Mouse (Mus musculus): ENCODE data around the gene Fam76a.

Fam76a gene

GRCm38 (mm10) chr4:132922558-132923008 is at the start of gene Fam76a:
Gene Fam76a (minus strand): TSS chr4:132922558.
- DNase-seq = peak; percentile 100

- DNase-seq = no peak
Observed at GRCm38 (mm10) chr4:132972101-132972500, 49.7 kb upstream of the Fam76a start.

GRCm38 (mm10) chr4:132971601-132972000 is 49.2 kb upstream of the Fam76a start:
- DNase-seq = peak in 1 of 2 experiments; percentile 21

GRCm38 (mm10) chr4:132968105-132968938 is 46.0 kb upstream of the Fam76a start:
- peak in 1 of 2 experiments; percentile 23 for DNase-seq

- DNase-seq = no peak
Observed at GRCm38 (mm10) chr4:132964473-132964872, 42.1 kb upstream of the Fam76a start.

- DNase-seq = no peak
Observed at GRCm38 (mm10) chr4:132964064-132964463, 41.7 kb upstream of the Fam76a start.

GRCm38 (mm10) chr4:132963436-132963835 is 41.1 kb upstream of the Fam76a start:
- DNase-seq = no peak

GRCm38 (mm10) chr4:132962628-132963027 is 40.3 kb upstream of the Fam76a start:
- DNase-seq = no peak

GRCm38 (mm10) chr4:132961866-132962265 is 39.5 kb upstream of the Fam76a start:
- no peak for DNase-seq

GRCm38 (mm10) chr4:132960864-132961639 is 38.7 kb upstream of the Fam76a start:
- peak in 1 of 2 experiments; percentile 56 for DNase-seq

GRCm38 (mm10) chr4:132960313-132960712 is 38.0 kb upstream of the Fam76a start:
- DNase-seq = no peak

GRCm38 (mm10) chr4:132959679-132960045 is 37.3 kb upstream of the Fam76a start:
- DNase-seq = no peak

GRCm38 (mm10) chr4:132958741-132959678 is 36.7 kb upstream of the Fam76a start:
- no peak for DNase-seq

GRCm38 (mm10) chr4:132955395-132955791 is 33.0 kb upstream of the Fam76a start:
- no peak for DNase-seq

- DNase-seq = peak; percentile 53 to 66
Observed at GRCm38 (mm10) chr4:132954530-132955394, 32.4 kb upstream of the Fam76a start.

GRCm38 (mm10) chr4:132950999-132951398 is 28.6 kb upstream of the Fam76a start:
- DNase-seq = no peak

- no peak for DNase-seq
Observed at GRCm38 (mm10) chr4:132949882-132950532, 27.6 kb upstream of the Fam76a start.

- DNase-seq = peak; percentile 77 to 80
Observed at GRCm38 (mm10) chr4:132946047-132947001, 24.0 kb upstream of the Fam76a start.

GRCm38 (mm10) chr4:132945261-132946046 is 23.1 kb upstream of the Fam76a start:
- DNase-seq = peak; percentile 90 to 91
